Mouse (Mus musculus) limb, embryonic 15.5 days (tissue): Measurements from ENCODE around the gene Btbd19. TPM values are rescaled to one million over a fixed set of nuclear protein-coding genes. Genes with fewer than 3 reads are reported as not detected.
A peak's percentile ranks its signal among the peaks of the same experiment; 100 is the strongest.

Experiments
- ATAC-seq: fragments of 200-750 bp; cut with Nextera tagmentation; 2 replicates; pipeline ENCODE4 v1.8.0; 2017; ENCODE audit warnings: low read depth, moderate TSS enrichment; ENCODE audit not compliant: insufficient number of reproducible peaks, low FRiP score, low TSS enrichment
- H3K27ac ChIP-seq: fragments of 300-500 bp; sonication (generic); 2 replicates; pipeline ENCODE4 v1.5.1; 2015; ENCODE audit warnings: moderate library complexity, mild to moderate bottlenecking, inconsistent platforms
- H3K27me3 ChIP-seq: fragments of 300-500 bp; sonication (generic); 2 replicates; pipeline ENCODE4 v1.6.1; 2015; ENCODE audit warnings: inconsistent platforms
- H3K36me3 ChIP-seq: fragments of 300-500 bp; sonication (generic); 2 replicates; pipeline ENCODE4 v1.6.1; 2015; ENCODE audit warnings: inconsistent platforms
- H3K4me1 ChIP-seq: fragments of 300-500 bp; sonication (generic); 2 replicates; pipeline ENCODE4 v1.6.1; 2015; ENCODE audit warnings: inconsistent platforms
- H3K4me2 ChIP-seq: fragments of 300-500 bp; sonication (generic); 2 replicates; pipeline ENCODE4 v1.6.1; 2015; ENCODE audit warnings: mild to moderate bottlenecking, inconsistent platforms
- H3K4me3 ChIP-seq: fragments of 300-500 bp; sonication (generic); 2 replicates; pipeline ENCODE4 v1.5.1; 2015; ENCODE audit warnings: mild to moderate bottlenecking, inconsistent platforms
- H3K9ac ChIP-seq: fragments of 300-500 bp; sonication (generic); 2 replicates; pipeline ENCODE4 v1.6.1; 2015; ENCODE audit warnings: inconsistent platforms
- H3K9me3 ChIP-seq: fragments of 300-500 bp; sonication (generic); 2 replicates; pipeline ENCODE4 v1.6.1; 2016; ENCODE audit warnings: inconsistent platforms
- WGBS: fragments of 180-500 bp; shearing (Covaris S2); methylation state at CpG from one replicate; pipeline ENCODE4 v1.1.7; 2015; 5-methylcytosine and 5-hydroxymethylcytosine counted together
- polyA plus RNA-seq: library from polyadenylated mRNA; unstranded; fragments of >200 nt; fragmentation: Nextera tagmentation; extraction: Ambion mirVana; gene quantifications from 2 replicates; pipeline ENCODE4 v1.2.1, GENCODE M21; 2015

Btbd19 gene
- polyA plus RNA-seq, 1 experiment from 2014 or later, result 10.3 TPM

DNA sequence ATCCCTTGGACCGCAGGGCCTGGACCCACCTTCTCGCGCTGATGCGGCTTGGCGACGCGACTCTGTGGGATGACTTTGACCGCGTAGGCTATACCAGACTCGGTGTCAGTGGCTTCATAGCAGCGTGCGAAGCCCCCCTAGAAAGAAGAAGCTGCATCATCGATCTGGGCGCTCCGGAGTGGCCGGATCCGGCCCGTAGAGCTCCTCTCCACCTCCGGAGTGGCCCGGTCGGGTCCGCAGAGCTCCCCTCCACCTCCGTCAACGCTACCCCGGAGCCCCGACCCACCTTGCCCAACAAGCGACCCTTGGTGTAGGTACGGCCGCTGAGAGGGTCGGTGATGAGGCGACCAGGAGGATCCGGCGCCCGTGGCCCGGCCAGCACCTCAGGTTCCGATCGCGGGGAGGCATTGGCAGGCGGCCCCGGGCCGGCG is 7.9 kb upstream of the Btbd19 start:
- ATAC-seq, result 0 out of 2 replicates have a peak, but pooled peaks have one; percentile 0
- Histone ChIP-seq H3K9me3 (no peaks in the 10 kb centered on the region), H3K4me3 (peak overlapping the region; percentile 81), H3K27ac (peak overlapping the region; percentile 38; the same call in 1 of the 2 replicates), H3K9ac (peak overlapping the region; percentile 54), H3K36me3 (peaks cover 21% of the 10 kb centered on the region), H3K27me3 (peaks cover 18% of the 10 kb centered on the region), H3K4me2 (peak overlapping the region; percentile 91), H3K4me1 (peaks cover 16% of the 10 kb centered on the region)
- WGBS, result 0% methylated on average over 42 of the region's 42 CpGs

DNA sequence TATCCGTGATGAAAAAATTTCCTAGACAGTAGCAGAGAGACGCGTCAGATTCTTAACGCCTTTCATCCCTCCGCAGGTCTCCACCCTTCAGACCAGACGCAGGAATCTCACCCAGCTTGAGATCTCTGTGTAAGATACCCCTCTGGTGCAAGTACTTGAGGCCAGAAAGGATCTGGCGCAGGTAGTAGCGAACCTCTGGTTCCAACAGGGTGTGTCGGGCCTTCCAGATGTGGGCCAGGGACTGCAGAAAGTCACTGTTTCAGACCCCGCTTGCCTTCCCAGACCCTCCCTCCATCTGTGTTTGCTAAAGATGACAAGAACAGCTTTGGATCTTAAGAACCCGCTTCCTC is 7.2 kb upstream of the Btbd19 start:
- H3K36me3 ChIP-seq, result peaks cover 26% of the 10 kb centered on the region
- no peak for ATAC-seq
- H3K4me2 ChIP-seq, result peak overlapping the region; percentile 91
- 20% methylated on average over 11 of the region's 11 CpGs for WGBS
- H3K4me1 ChIP-seq, result peaks cover 16% of the 10 kb centered on the region
- no peak overlapping the region for H3K27ac ChIP-seq
- H3K27me3 ChIP-seq, result peaks cover 18% of the 10 kb centered on the region
- no peaks in the 10 kb centered on the region for H3K9me3 ChIP-seq
- H3K4me3 ChIP-seq, result peak overlapping the region; percentile 81
- no peak overlapping the region for H3K9ac ChIP-seq

DNA sequence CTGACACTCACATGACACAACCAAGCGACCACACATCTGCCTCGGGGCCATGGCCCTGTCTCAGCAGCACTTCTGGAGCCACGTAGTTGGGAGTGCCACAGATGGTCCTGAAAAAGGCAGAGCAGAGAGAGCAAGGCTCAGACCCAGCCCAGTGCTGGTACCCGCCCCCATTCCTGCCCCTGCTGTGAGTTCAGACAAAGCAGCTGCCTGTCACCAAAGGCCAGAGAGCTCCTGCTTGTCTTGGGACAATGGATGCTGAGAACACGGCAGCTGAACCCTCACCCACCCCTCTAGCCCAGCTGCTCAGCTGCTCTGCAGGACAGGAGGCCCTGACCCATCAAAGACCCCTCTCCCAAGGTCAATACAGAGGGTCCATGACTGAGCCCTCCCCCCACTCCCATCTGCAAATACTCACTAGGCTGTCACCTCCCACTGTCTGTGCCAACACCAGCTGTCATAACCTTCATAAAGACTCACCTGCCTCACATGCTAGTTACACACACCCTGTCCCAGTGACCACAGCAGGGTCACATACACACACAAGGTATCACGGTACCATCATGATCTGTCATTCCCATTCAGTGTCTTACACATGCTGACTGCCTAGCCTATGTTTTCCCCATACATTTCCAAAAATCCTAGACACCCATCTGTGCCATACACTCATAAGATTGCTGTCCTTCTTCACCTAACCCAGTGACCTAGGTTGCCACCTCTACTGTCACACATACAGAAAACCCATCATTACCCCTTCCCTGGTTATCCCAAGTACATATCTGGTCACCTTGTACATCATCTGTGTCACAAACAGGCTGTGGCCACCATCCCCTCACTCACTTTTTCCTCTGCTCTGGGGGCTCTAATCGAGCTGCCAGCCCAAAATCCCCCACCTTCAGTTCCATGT is 6.6 kb upstream of the Btbd19 start:
- H3K36me3 ChIP-seq, result peaks cover 26% of the 10 kb centered on the region
- 37% methylated on average over 7 of the region's 7 CpGs for WGBS
- H3K4me3 ChIP-seq, result peak overlapping the region; percentile 81
- peak overlapping the region; percentile 91; the same call in 1 of the 2 replicates for H3K4me2 ChIP-seq
- no peak overlapping the region for H3K9ac ChIP-seq
- H3K4me1 ChIP-seq, result peaks cover 16% of the 10 kb centered on the region
- no peak overlapping the region for H3K27ac ChIP-seq
- no peaks in the 10 kb centered on the region for H3K9me3 ChIP-seq
- peaks cover 18% of the 10 kb centered on the region for H3K27me3 ChIP-seq
- ATAC-seq, result no peak

GRCm38 (mm10) chr4:117131198-117131597 is 5.7 kb upstream of the Btbd19 start:
- 75% methylated on average over 6 of the region's 6 CpGs for WGBS
- Histone ChIP-seq H3K36me3 (peaks cover 26% of the 10 kb centered on the region), H3K27ac (no peak overlapping the region), H3K9ac (no peak overlapping the region), H3K4me1 (peaks cover 23% of the 10 kb centered on the region), H3K4me2 (no peak overlapping the region), H3K27me3 (peaks cover 18% of the 10 kb centered on the region), H3K9me3 (no peaks in the 10 kb centered on the region), H3K4me3 (no peak overlapping the region)
- ATAC-seq, result no peak

DNA sequence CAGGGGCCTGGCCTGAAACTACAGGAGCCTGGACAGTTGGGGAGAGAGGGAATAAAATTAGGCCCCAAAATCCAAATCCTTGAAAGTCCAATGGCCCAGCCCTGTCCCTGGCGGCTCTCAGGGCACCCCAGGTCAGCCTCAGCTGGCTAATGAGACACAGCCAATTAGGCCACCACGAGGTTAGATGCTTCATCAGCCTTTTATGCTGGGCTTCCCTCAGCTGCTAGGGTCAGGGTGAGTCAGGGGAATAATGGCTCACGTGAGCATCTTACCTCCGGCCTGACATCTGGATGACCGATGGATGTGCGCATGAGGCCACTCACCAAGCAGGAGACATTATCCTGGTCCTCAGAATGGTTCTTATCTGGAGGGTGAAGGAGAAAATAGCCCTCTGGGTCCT is 5.3 kb upstream of the Btbd19 start:
- 72% methylated on average over 6 of the region's 6 CpGs for WGBS
- H3K4me3 ChIP-seq, result no peak overlapping the region
- no peaks in the 10 kb centered on the region for H3K9me3 ChIP-seq

DNA sequence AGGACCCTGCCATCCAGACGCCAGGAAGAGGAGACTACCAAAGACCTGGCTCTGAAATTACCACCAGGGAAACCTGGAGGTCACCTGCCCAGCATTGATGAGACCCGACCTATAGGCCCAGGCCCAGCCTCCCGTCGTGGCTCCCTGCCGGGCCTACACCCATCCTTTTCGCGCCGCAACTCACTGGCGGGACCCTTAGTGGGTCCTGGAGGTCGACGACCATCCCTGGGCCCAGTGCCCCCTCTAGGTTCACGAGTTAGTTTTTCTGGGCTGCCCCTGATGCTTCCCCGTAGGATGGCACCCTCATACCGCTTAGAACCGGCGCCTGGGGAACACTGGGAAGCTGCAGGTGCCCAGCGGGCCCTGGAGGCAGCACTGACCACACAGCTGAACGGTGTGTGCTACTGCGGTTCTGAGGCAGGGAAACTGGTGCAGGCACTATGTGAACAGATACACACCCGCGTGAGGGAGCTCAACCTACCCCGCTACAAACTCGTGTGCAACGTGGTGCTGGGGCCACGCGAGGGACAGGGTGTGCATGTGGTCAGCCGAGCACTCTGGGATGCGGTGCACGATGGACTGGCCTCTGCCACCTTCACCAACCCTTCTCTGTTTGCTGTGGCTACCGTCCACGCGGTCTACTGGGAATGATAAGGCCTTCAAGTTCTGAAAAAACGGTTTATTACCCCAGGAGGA is 2.6 kb upstream of the Btbd19 start:
- WGBS, result 88% methylated on average over 33 of the region's 33 CpGs
- Histone ChIP-seq H3K4me3 (no peak overlapping the region), H3K36me3 (peaks cover 26% of the 10 kb centered on the region), H3K27ac (no peak overlapping the region), H3K27me3 (peaks cover 17% of the 10 kb centered on the region), H3K4me1 (peaks cover 40% of the 10 kb centered on the region), H3K9ac (no peak overlapping the region), H3K4me2 (no peak overlapping the region), H3K9me3 (no peaks in the 10 kb centered on the region)
- ATAC-seq, result no peak

More for the DNA sequence above, 5.3 kb upstream of the Btbd19 start:
- H3K4me1 ChIP-seq, result peaks cover 27% of the 10 kb centered on the region
- peaks cover 18% of the 10 kb centered on the region for H3K27me3 ChIP-seq
- H3K27ac ChIP-seq, result no peak overlapping the region
- ATAC-seq, result no peak
- H3K9ac ChIP-seq, result no peak overlapping the region
- no peak overlapping the region for H3K4me2 ChIP-seq
- H3K36me3 ChIP-seq, result peaks cover 26% of the 10 kb centered on the region

- Histone ChIP-seq H3K4me2 (peak within 1 kb of the TSS; percentile 7; the same call in 1 of the 2 replicates), H3K4me3 (no peak within 1 kb of the TSS), H3K4me1 (peaks cover 35% of the 10 kb centered on the region), H3K27ac (peak within 1 kb of the TSS; percentile 92), H3K36me3 (peaks cover 26% of the 10 kb centered on the region), H3K9ac (no peak within 1 kb of the TSS), H3K27me3 (peaks cover 3% of the 10 kb centered on the region), H3K9me3 (no peaks in the 10 kb centered on the region)
- WGBS, result 83% methylated on average over 9 of the region's 9 CpGs
- no peak for ATAC-seq
These were observed 1.3 kb upstream of the Btbd19 start, which contains the start of gene Tctex1d4 for GRCm38 (mm10) chr4:117126675-117127290. Gene Tctex1d4, plus strand, starts transcription at chr4:117126794.

- peak overlapping the region; percentile 92 for H3K27ac ChIP-seq
- H3K4me2 ChIP-seq, result peak overlapping the region; percentile 7; the same call in 1 of the 2 replicates
- no peak overlapping the region for H3K9ac ChIP-seq
- H3K27me3 ChIP-seq, result no peaks in the 10 kb centered on the region
- peaks cover 26% of the 10 kb centered on the region for H3K36me3 ChIP-seq
- H3K9me3 ChIP-seq, result no peaks in the 10 kb centered on the region
- peak; percentile 64 for ATAC-seq
- H3K4me3 ChIP-seq, result no peak overlapping the region
- WGBS, result 32% methylated on average over 15 of the region's 15 CpGs
- peaks cover 39% of the 10 kb centered on the region for H3K4me1 ChIP-seq
These were observed 567 bp upstream of the Btbd19 start for GRCm38 (mm10) chr4:117125910-117126674.

GRCm38 (mm10) chr4:117124518-117125347 is 792 bp downstream of the Btbd19 start:
- WGBS, result 57% methylated on average over 14 of the region's 14 CpGs
- Histone ChIP-seq H3K4me3 (peak overlapping the region; percentile 4; the same call in 1 of the 2 replicates), H3K9ac (no peak overlapping the region), H3K9me3 (no peaks in the 10 kb centered on the region), H3K36me3 (peaks cover 16% of the 10 kb centered on the region), H3K4me1 (peaks cover 43% of the 10 kb centered on the region), H3K27ac (peak overlapping the region; percentile 92), H3K27me3 (no peaks in the 10 kb centered on the region), H3K4me2 (peak overlapping the region; percentile 22; the same call in 1 of the 2 replicates)
- ATAC-seq, result no peak

GRCm38 (mm10) chr4:117124218-117124517 is 1.4 kb downstream of the Btbd19 start:
- peaks cover 45% of the 10 kb centered on the region for H3K4me1 ChIP-seq
- H3K27ac ChIP-seq, result peak overlapping the region; percentile 92; the same call in 1 of the 2 replicates
- no peak for ATAC-seq
- no peak overlapping the region for H3K4me2 ChIP-seq
- peaks cover 13% of the 10 kb centered on the region for H3K36me3 ChIP-seq
- H3K4me3 ChIP-seq, result no peak overlapping the region
- 88% methylated on average over 3 of the region's 3 CpGs for WGBS
- no peaks in the 10 kb centered on the region for H3K9me3 ChIP-seq
- no peaks in the 10 kb centered on the region for H3K27me3 ChIP-seq
- H3K9ac ChIP-seq, result no peak overlapping the region
